Mouse (Mus musculus) kidney, adult 11 months (tissue): ENCODE measurements around the gene Ccl9.

Source experiments
- DNase-seq: peaks from one replicate; pipeline ENCODE4 v3.0.0; 2022

Gene Ccl9

GRCm38 (mm10) chr11:83534609-83535423 is 43.6 kb downstream of the Ccl9 start:
- DNase-seq, result peak; percentile 74

GRCm38 (mm10) chr11:83534143-83534542 is 44.3 kb downstream of the Ccl9 start:
- no peak for DNase-seq

GRCm38 (mm10) chr11:83533192-83533591 is 45.2 kb downstream of the Ccl9 start:
- no peak for DNase-seq

GRCm38 (mm10) chr11:83530360-83530759 is 48.1 kb downstream of the Ccl9 start, which contains the start of gene Ccl5:
Ccl5 (minus strand) TSS chr11:83530518.
- no peak for DNase-seq

GRCm38 (mm10) chr11:83529024-83529423 is 49.4 kb downstream of the Ccl9 start:
- DNase-seq, result no peak
